Mouse (Mus musculus): ENCODE results near the gene Os9.

DNA sequence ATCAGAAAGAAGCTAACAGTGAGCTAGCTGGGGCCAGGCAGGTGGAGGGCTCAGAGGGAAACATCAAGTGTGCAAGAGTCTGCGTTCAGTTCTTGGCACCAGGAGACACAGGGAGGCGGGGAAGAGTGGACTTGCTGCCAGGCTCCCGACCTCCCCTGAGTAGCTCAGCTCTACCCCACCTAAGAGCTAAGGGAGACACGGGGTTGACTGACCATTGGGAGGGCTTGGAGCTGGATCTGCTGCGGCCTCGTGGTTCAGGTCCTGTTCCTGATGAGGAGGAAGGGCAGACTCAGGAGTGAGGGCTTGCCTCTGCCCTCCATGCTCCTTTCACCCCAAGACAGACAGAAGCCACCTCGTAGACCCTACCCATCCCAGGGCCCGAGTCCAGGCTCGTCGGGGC is 21.7 kb downstream of the Os9 start:
- TF ChIP-seq CTCF (IDR thresholded peaks at IDR 0.05; ENCODE audit: low read depth) (no peak), EP300 (IDR thresholded peaks at IDR 0.05; ENCODE audit: low read depth) (no peak)
